Comparison of ENCODE assay signal across 27 mouse cellular contexts in genomic region chr6:111883946-111884345, GRCm38 (mm10).
DNase-seq lines count a peak whose midpoint lies in the region; ATAC-seq and TF ChIP-seq lines count a peak whose summit lies in the region.
"Had no signal": no experiment of that assay in that cellular context is flagged by ENCODE, and none has a peak within 500 bp of the region (broad histone marks: within the 10 kb centered on the region; RNA-seq: fewer than 3 reads in every experiment).

No protein-coding gene starts in this region.

- 68% methylated on average over 1 of the region's 1 CpGs for WGBS in kidney, postnatal 0 days
- WGBS in lung, adult 2 months, result 83% methylated on average over 1 of the region's 1 CpGs

- H3K36me3 ChIP-seq in kidney, postnatal 0 days (ENCODE audit: insufficient read depth, low read length), result no peaks in the 10 kb centered on the region
- H3K36me3 ChIP-seq: embryonic facial prominence, embryonic 13.5 days; forebrain, embryonic 10.5 days; G1E; hindbrain, embryonic 13.5 days; intestine, embryonic 15.5 days had no signal

- H3K4me1 ChIP-seq in kidney, postnatal 0 days (replicated peaks; ENCODE audit: insufficient read depth, low read length), result no peaks in the 10 kb centered on the region
- H3K4me1 ChIP-seq in lung, adult 2 months (ENCODE audit: control insufficient read depth, insufficient read depth, low read length), result no peaks in the 10 kb centered on the region
- H3K4me1 ChIP-seq: embryonic facial prominence, embryonic 13.5 days; forebrain, embryonic 10.5 days; forebrain, embryonic 13.5 days; hindbrain, embryonic 13.5 days; intestine, embryonic 15.5 days had no signal

- peak; percentile 2 for DNase-seq in embryo, embryonic 11 days
- no peak for DNase-seq in embryo, embryonic 9.5 days (ENCODE audit: extremely low spot score)
- peak; percentile 51 for DNase-seq in kidney, postnatal 0 days (ENCODE audit: low spot score)
- no peak for DNase-seq in kidney, adult 8-10 months
- DNase-seq in brain, embryonic 14.5 days (ENCODE audit: low read depth), result peak; percentile 40
- no peak for DNase-seq in urinary bladder, postnatal 4 days (ENCODE audit: low spot score in 2 of 2)
- no peak for DNase-seq in lung, adult 2 months
- DNase-seq: adrenal gland, adult 2 months; adrenal gland, postnatal 14 days; B cell, adult 2 months; cerebellum, adult 11-12 months; cerebellum, adult 8-10 months; cerebellum, postnatal 10 days; cerebellum, postnatal 36 days; gastrocnemius, postnatal 10 days; gastrocnemius, postnatal 36 days; heart, adult 11 months; kidney, adult 11 months had no signal

- H3K27me3 ChIP-seq in kidney, postnatal 0 days (ENCODE audit: insufficient read depth, low read length), result no peaks in the 10 kb centered on the region
- H3K27me3 ChIP-seq: CH12.LX; embryonic facial prominence, embryonic 13.5 days; forebrain, embryonic 13.5 days; hindbrain, embryonic 13.5 days; intestine, embryonic 15.5 days had no signal

- H3K9me3 ChIP-seq in kidney, postnatal 0 days (replicated peaks; ENCODE audit: low read length), result no peaks in the 10 kb centered on the region
- H3K9me3 ChIP-seq: embryonic facial prominence, embryonic 13.5 days; forebrain, embryonic 10.5 days; forebrain, embryonic 13.5 days; G1E; hindbrain, embryonic 13.5 days; intestine, embryonic 15.5 days had no signal

- no peak for TF ChIP-seq POLR2A in brain, embryonic 14.5 days (IDR thresholded peaks at IDR 0.05; ENCODE audit: borderline replicate concordance, extremely low read depth, insufficient read depth, insufficient read length, poor library complexity, severe bottlenecking)
- TF ChIP-seq POLR2A in lung, adult 2 months (IDR thresholded peaks at IDR 0.05; ENCODE audit: borderline replicate concordance, extremely low read depth, low read depth, low read length), result no peak

- no peak for ATAC-seq in kidney, postnatal 0 days (replicated peaks; ENCODE audit: low FRiP score, low read depth)
- ATAC-seq: forebrain, embryonic 13.5 days; hindbrain, embryonic 16.5 days; intestine, embryonic 15.5 days had no signal

- H3K4me3 ChIP-seq in kidney, postnatal 0 days (replicated peaks; ENCODE audit: low read depth, low read length), result no peak overlapping the region
- no peak overlapping the region for H3K4me3 ChIP-seq in lung, adult 2 months (replicated peaks; ENCODE audit: extremely low read depth, low read depth, low read length)
- H3K4me3 ChIP-seq: embryonic facial prominence, embryonic 13.5 days; forebrain, embryonic 10.5 days; forebrain, embryonic 13.5 days; hindbrain, embryonic 13.5 days; intestine, embryonic 15.5 days had no signal

- no peak overlapping the region for H3K27ac ChIP-seq in kidney, postnatal 0 days
- H3K27ac ChIP-seq: embryonic facial prominence, embryonic 13.5 days; forebrain, embryonic 10.5 days; forebrain, embryonic 13.5 days; hindbrain, embryonic 13.5 days; intestine, embryonic 15.5 days had no signal

- no peak overlapping the region for H3K4me2 ChIP-seq in kidney, postnatal 0 days (ENCODE audit: low read length)
- H3K4me2 ChIP-seq: embryonic facial prominence, embryonic 13.5 days; forebrain, embryonic 13.5 days; heart, embryonic 11.5 days; hindbrain, embryonic 13.5 days; intestine, embryonic 15.5 days had no signal

- H3K9ac ChIP-seq in kidney, postnatal 0 days (ENCODE audit: low read depth, low read length), result no peak overlapping the region
- H3K9ac ChIP-seq: embryonic facial prominence, embryonic 13.5 days; forebrain, embryonic 13.5 days; hindbrain, embryonic 13.5 days; intestine, embryonic 15.5 days had no signal

- no peak for TF ChIP-seq CTCF in kidney, postnatal 0 days (IDR thresholded peaks at IDR 0.05; ENCODE audit: low read depth)
- TF ChIP-seq CTCF in brain, embryonic 14.5 days (IDR thresholded peaks at IDR 0.05; ENCODE audit: borderline replicate concordance, extremely low read depth, insufficient read depth, insufficient read length), result no peak
- TF ChIP-seq CTCF in lung, adult 2 months (IDR thresholded peaks at IDR 0.05; ENCODE audit: insufficient read depth, low read length), result no peak

Comparison
In these comparisons a context has a peak if more than half of its experiments do, and no peak if none do; other contexts are left out.
1. DNase-seq: peak in embryo, embryonic 11 days (single experiment), kidney, postnatal 0 days (single experiment) and brain, embryonic 14.5 days (single experiment); none in embryo, embryonic 9.5 days (single experiment), kidney, adult 8-10 months (0 of 2), urinary bladder, postnatal 4 days (0 of 2) and lung, adult 2 months (single experiment).